ENCODE assay signal across 12 mouse cellular contexts in genomic region chr13:98912602-98913001, GRCm38 (mm10). TPM values are rescaled to one million over a fixed set of nuclear protein-coding genes. Genes with fewer than 3 reads are reported as not detected.
DNase-seq lines count a peak whose midpoint lies in the region; ATAC-seq lines count a peak whose summit lies in the region.
"Had no signal": no experiment of that assay in that cellular context is flagged by ENCODE, and none has a peak within 500 bp of the region (broad histone marks: within the 10 kb centered on the region; RNA-seq: fewer than 3 reads in every experiment).

No protein-coding gene starts in this region.

- peaks cover 70% of the 10 kb centered on the region for H3K4me1 ChIP-seq in megakaryocyte, embryonic 14.5 days
- H3K4me1 ChIP-seq in heart, embryonic 11.5 days (ENCODE audit: control insufficient read depth, insufficient read depth, low read length) = peaks cover 11% of the 10 kb centered on the region; the same call in 1 of the 2 replicates

- peak; percentile 85 for DNase-seq in heart, adult 11 months
- DNase-seq in heart, postnatal 10 days = no peak
- DNase-seq in A20 (ENCODE audit: low read depth, low spot score) = peak; percentile 63
- DNase-seq in MN1 (ENCODE audit: low spot score) = no peak
- no peak for DNase-seq in layer of hippocampus, adult 8-10 months (ENCODE audit: low spot score in 2 of 2)
- DNase-seq: adrenal gland, postnatal 14 days; heart, postnatal 4 days; midbrain, embryonic 14.5 days had no signal

- H3K4me3 ChIP-seq in megakaryocyte, embryonic 14.5 days (replicated peaks) = peak overlapping the region; percentile 80
- no peak overlapping the region for H3K4me3 ChIP-seq in heart, embryonic 11.5 days (ENCODE audit: low read depth, low read length)
- H3K4me3 ChIP-seq: forebrain, embryonic 15.5 days had no signal

- H3K9me3 ChIP-seq in megakaryocyte, embryonic 14.5 days = no peaks in the 10 kb centered on the region
- H3K9me3 ChIP-seq in heart, embryonic 11.5 days (replicated peaks; ENCODE audit: control insufficient read depth, low read length) = no peaks in the 10 kb centered on the region
- H3K9me3 ChIP-seq: forebrain, embryonic 15.5 days had no signal

- intact Hi-C loops in heart, postnatal 10 days (cut with DNase I) = no loop called here

- no peak overlapping the region for H3K9ac ChIP-seq in heart, embryonic 11.5 days (ENCODE audit: low read depth, low read length)
- H3K9ac ChIP-seq: forebrain, embryonic 15.5 days had no signal

- 56% methylated on average over 8 of the region's 8 CpGs for WGBS in heart, embryonic 11.5 days (ENCODE audit: insufficient replicate concordance)

- peak; percentile 57; the same call in 1 of the 2 replicates for ATAC-seq in erythroid progenitor cell, adult 5-6 weeks (replicated peaks; ENCODE audit: low FRiP score, poor library complexity, severe bottlenecking)
- ATAC-seq in heart, embryonic 11.5 days (replicated peaks; ENCODE audit: insufficient number of reproducible peaks, low FRiP score, low TSS enrichment) = no peak
- ATAC-seq: forebrain, embryonic 15.5 days had no signal

- no peak overlapping the region for H3K27ac ChIP-seq in heart, embryonic 11.5 days (ENCODE audit: low read depth, low read length)
- H3K27ac ChIP-seq: forebrain, embryonic 15.5 days had no signal

- peaks cover 8% of the 10 kb centered on the region for H3K36me3 ChIP-seq in megakaryocyte, embryonic 14.5 days (replicated peaks; ENCODE audit: low read length)
- H3K36me3 ChIP-seq in heart, embryonic 11.5 days (ENCODE audit: control insufficient read depth, insufficient read depth, low read length) = no peaks in the 10 kb centered on the region
- H3K36me3 ChIP-seq: forebrain, embryonic 15.5 days had no signal

- H3K4me2 ChIP-seq in heart, embryonic 11.5 days = no peak overlapping the region
- H3K4me2 ChIP-seq: forebrain, embryonic 15.5 days had no signal

- H3K27me3 ChIP-seq in megakaryocyte, embryonic 14.5 days (replicated peaks) = no peaks in the 10 kb centered on the region
- no peaks in the 10 kb centered on the region for H3K27me3 ChIP-seq in heart, embryonic 11.5 days (ENCODE audit: control insufficient read depth, insufficient read depth, low read length)
- H3K27me3 ChIP-seq: forebrain, embryonic 15.5 days had no signal

RNA-seq across cellular contexts. Expression of gene Tnpo1, which starts 13.6 kb away (rescaled TPM):
- total RNA-seq in heart, postnatal 10 days (2021) = 10 to 100 TPM; 87.6 to 90.6 TPM
- 45.3 and 46.9 TPM in 2 replicates for total RNA-seq in erythroid progenitor cell, adult 5-6 weeks (2015; ENCODE audit: low replicate concordance)
- 33.6 and 38.2 TPM in 2 replicates for total RNA-seq in erythroid progenitor cell, adult 5-6 weeks (2017; ENCODE audit: low replicate concordance)
- 0.41 and 2.3 TPM in 2 replicates for polyA plus RNA-seq in megakaryocyte, embryonic 14.5 days (2012; ENCODE audit: insufficient read depth, low replicate concordance)
- total RNA-seq in layer of hippocampus, adult 8-10 months (2022) = 10 to 100 TPM; 62.4 to 73.5 (median 71.6) TPM
- 29.7 and 52.2 TPM in 2 replicates for polyA plus RNA-seq in heart, embryonic 11.5 days (2014; fragmentation: Nextera tagmentation; extraction: Ambion mirVana)

Comparison
In these comparisons a context has a peak if more than half of its experiments do, and no peak if none do; other contexts are left out.
1. DNase-seq: peak in heart, adult 11 months (single experiment) and A20 (single experiment); none in heart, postnatal 10 days (0 of 2), MN1 (single experiment) and layer of hippocampus, adult 8-10 months (0 of 2).